Mouse (Mus musculus) forebrain, postnatal 0 days (tissue): Measurements from ENCODE around the gene Hpdl. TPM values are rescaled to one million over a fixed set of nuclear protein-coding genes. Genes with fewer than 3 reads are reported as not detected.
"Not testable (repeated sequence)": the region's sequence is repeated elsewhere in the genome, so short reads cannot be mapped to it uniquely, and the experiment has no call there.

Experiments used
- ATAC-seq: fragments of 200-750 bp; cut with Nextera tagmentation; 2 replicates; pipeline ENCODE4 v1.8.0; 2017; ENCODE audit warnings: mild to moderate bottlenecking, moderate library complexity
- DNase-seq: peaks from one replicate; pipeline ENCODE4 v3.0.0-alpha.2; 2015
- H3K27ac ChIP-seq: fragments of 300-500 bp; sonication (generic); 2 replicates; pipeline ENCODE4 v1.5.1; 2014; ENCODE audit warnings: low read depth, mild to moderate bottlenecking, antibody characterized with exemption, low read length, moderate library complexity, mixed read lengths
- H3K27me3 ChIP-seq: fragments of 300-500 bp; sonication (generic); 2 replicates; pipeline ENCODE4 v1.6.1; 2014; ENCODE audit warnings: mild to moderate bottlenecking, low read length, mixed read lengths; ENCODE audit not compliant: insufficient read depth
- H3K36me3 ChIP-seq: fragments of 300-500 bp; sonication (generic); 2 replicates; pipeline ENCODE4 v1.6.1; 2014; ENCODE audit warnings: mild to moderate bottlenecking, moderate library complexity; ENCODE audit not compliant: insufficient read depth
- H3K4me1 ChIP-seq: fragments of 300-500 bp; sonication (generic); 2 replicates; pipeline ENCODE4 v1.6.1; 2014; ENCODE audit warnings: antibody characterized with exemption; ENCODE audit not compliant: insufficient read depth
- H3K4me2 ChIP-seq: fragments of 300-500 bp; sonication (generic); 2 replicates; pipeline ENCODE4 v1.6.1; 2014; ENCODE audit warnings: low read depth, mild to moderate bottlenecking, moderate library complexity
- H3K4me3 ChIP-seq: fragments of 300-500 bp; sonication (generic); 2 replicates; pipeline ENCODE4 v1.5.1; 2014; ENCODE audit warnings: low read depth, low read length, mixed read lengths
- H3K9ac ChIP-seq: fragments of 300-500 bp; sonication (generic); 2 replicates; pipeline ENCODE4 v1.6.1; 2014; ENCODE audit warnings: mild to moderate bottlenecking
- H3K9me3 ChIP-seq: fragments of 300-500 bp; sonication (generic); 2 replicates; pipeline ENCODE4 v1.6.1; 2016; ENCODE audit warnings: low read length
- CTCF ChIP-seq: sonication (generic); IDR thresholded peaks from 2 replicates; pipeline ENCODE4 v1.5.1; 2016; ENCODE audit warnings: antibody characterized with exemption, control low read depth, low read depth
- WGBS: fragments of 180-500 bp; shearing (Covaris S2); extraction: QIAGEN DNeasy Blood & Tissue Kit; methylation state at CpG from one replicate; pipeline ENCODE4 v1.1.7; 2014; 5-methylcytosine and 5-hydroxymethylcytosine counted together
- polyA plus RNA-seq: library from polyadenylated mRNA; unstranded; fragments of >200 nt; fragmentation: Nextera tagmentation; extraction: Ambion mirVana; gene quantifications from 2 replicates; pipeline ENCODE4 v1.2.1, GENCODE M21; 2015
- total RNA-seq: library from RNA; depleted of rRNA; stranded (reverse); fragments of >200 nt; gene quantifications from 2 replicates; pipeline ENCODE4 v1.2.3, GENCODE M21; 2014

The Hpdl gene
- total and polyA plus RNA-seq, 2 experiments from 2014 or later = 0.43 to 0.74 TPM

- Histone ChIP-seq H3K9me3 (no peaks in the 10 kb centered on the region), H3K36me3 (no peaks in the 10 kb centered on the region), H3K4me1 (no peaks in the 10 kb centered on the region), H3K4me2 (no peak overlapping the region), H3K27ac (no peak overlapping the region), H3K4me3 (no peak overlapping the region), H3K9ac (no peak overlapping the region), H3K27me3 (no peaks in the 10 kb centered on the region)
- DNase-seq = no peak
- no peak for ATAC-seq
- 94% methylated on average over 3 of the region's 3 CpGs for WGBS
- no peak for TF ChIP-seq CTCF
Observed at GRCm38 (mm10) chr4:116844324-116844723, 22.8 kb upstream of the Hpdl start.

- WGBS = 88% methylated on average over 6 of the region's 6 CpGs
- no peak overlapping the region for H3K4me2 ChIP-seq
- ATAC-seq = no peak
Observed at GRCm38 (mm10) chr4:116840841-116841240, 19.3 kb upstream of the Hpdl start.

GRCm38 (mm10) chr4:116840096-116840495 lies 18.6 kb upstream of the Hpdl start:
- H3K4me2 ChIP-seq, DNase-seq, H3K9ac ChIP-seq, ATAC-seq, H3K27me3 ChIP-seq, H3K27ac ChIP-seq, H3K36me3 ChIP-seq, H3K9me3 ChIP-seq, H3K4me3 ChIP-seq, H3K4me1 ChIP-seq: not testable (repeated sequence)
- WGBS = 40% methylated on average over 20 of the region's 29 CpGs

More at GRCm38 (mm10) chr4:116840841-116841240, 19.3 kb upstream of the Hpdl start:
- no peaks in the 10 kb centered on the region for H3K36me3 ChIP-seq
- no peak overlapping the region for H3K9ac ChIP-seq
- no peak for DNase-seq
- H3K4me3 ChIP-seq = no peak overlapping the region
- H3K27me3 ChIP-seq = no peaks in the 10 kb centered on the region
- no peak overlapping the region for H3K27ac ChIP-seq
- no peak for TF ChIP-seq CTCF
- no peaks in the 10 kb centered on the region for H3K4me1 ChIP-seq
- H3K9me3 ChIP-seq = no peaks in the 10 kb centered on the region

- Histone ChIP-seq H3K4me1 (no peaks in the 10 kb centered on the region), H3K27me3 (no peaks in the 10 kb centered on the region), H3K27ac (no peak overlapping the region), H3K4me2 (no peak overlapping the region), H3K9ac (no peak overlapping the region), H3K4me3 (no peak overlapping the region), H3K36me3 (no peaks in the 10 kb centered on the region), H3K9me3 (no peaks in the 10 kb centered on the region)
- ATAC-seq (no peak), DNase-seq (no peak)
- WGBS = 22% methylated on average over 2 of the region's 2 CpGs
- TF ChIP-seq CTCF = no peak
Observed at GRCm38 (mm10) chr4:116838999-116839398, 17.5 kb upstream of the Hpdl start.

DNA sequence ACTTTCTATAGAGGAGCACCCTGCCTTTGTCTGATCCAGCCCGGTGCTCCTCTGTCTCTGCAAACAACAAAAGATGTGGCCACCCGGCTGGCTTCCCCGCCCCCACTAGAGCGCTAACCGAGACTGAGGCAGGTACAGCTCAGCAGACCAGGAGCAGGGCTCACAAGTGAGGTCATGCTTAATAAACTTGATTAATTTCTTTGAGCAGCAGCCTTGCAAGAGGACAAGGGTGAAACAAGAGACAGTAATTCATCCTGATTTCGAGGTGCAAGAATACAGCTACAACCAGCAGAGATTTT lies 8.5 kb upstream of the Hpdl start:
- Histone ChIP-seq H3K9me3 (no peaks in the 10 kb centered on the region), H3K4me3 (no peak overlapping the region), H3K36me3 (no peaks in the 10 kb centered on the region), H3K9ac (peak overlapping the region; percentile 1; the same call in 1 of the 2 replicates), H3K27me3 (no peaks in the 10 kb centered on the region), H3K4me2 (no peak overlapping the region), H3K27ac (peak overlapping the region; percentile 47; the same call in 1 of the 2 replicates), H3K4me1 (peaks cover 4% of the 10 kb centered on the region)
- WGBS = 6% methylated on average over 6 of the region's 6 CpGs
- peak; percentile 56 for ATAC-seq
- TF ChIP-seq CTCF = no peak
- DNase-seq = peak; percentile 21

DNA sequence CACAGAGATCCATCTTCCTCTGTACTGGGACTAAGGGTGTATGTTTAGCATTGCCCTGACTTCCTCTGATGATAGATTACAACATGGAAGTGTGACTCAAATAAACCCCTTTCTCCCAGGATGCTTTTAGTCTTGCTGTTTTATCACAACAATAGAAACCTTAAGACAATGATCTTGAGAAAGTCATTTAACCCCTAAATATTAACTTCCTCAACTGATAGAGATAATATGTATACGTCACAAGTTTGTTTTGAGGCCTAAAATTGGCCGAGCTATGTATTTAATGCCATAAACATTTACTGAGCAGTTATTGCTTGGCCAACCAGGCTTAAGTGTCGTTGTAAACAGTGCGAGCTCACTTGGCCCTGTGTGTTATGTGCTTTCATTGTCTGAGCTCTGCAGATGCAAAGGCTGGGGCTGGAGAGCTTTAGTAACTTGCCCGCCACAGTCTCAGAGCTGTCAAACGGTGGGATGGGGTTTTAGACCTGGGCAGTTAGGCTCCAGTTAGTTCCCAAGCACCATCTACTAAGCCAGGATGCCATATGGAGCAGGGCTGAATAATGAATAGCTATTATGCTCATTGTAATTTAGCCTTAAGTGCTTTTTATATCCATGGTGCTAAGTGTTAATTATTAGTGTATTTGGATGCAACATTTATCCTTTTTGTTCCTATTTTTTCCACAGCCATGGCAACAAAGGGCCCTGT lies 8.0 kb upstream of the Hpdl start:
- ATAC-seq = peak; percentile 38
- WGBS = 26% methylated on average over 6 of the region's 6 CpGs
- no peak for DNase-seq
- Histone ChIP-seq H3K4me3 (no peak overlapping the region), H3K9me3 (no peaks in the 10 kb centered on the region), H3K4me2 (no peak overlapping the region), H3K9ac (peak overlapping the region; percentile 1; the same call in 1 of the 2 replicates), H3K27ac (peak overlapping the region; percentile 47; the same call in 1 of the 2 replicates), H3K27me3 (no peaks in the 10 kb centered on the region), H3K4me1 (peaks cover 7% of the 10 kb centered on the region), H3K36me3 (no peaks in the 10 kb centered on the region)
- no peak for TF ChIP-seq CTCF

DNA sequence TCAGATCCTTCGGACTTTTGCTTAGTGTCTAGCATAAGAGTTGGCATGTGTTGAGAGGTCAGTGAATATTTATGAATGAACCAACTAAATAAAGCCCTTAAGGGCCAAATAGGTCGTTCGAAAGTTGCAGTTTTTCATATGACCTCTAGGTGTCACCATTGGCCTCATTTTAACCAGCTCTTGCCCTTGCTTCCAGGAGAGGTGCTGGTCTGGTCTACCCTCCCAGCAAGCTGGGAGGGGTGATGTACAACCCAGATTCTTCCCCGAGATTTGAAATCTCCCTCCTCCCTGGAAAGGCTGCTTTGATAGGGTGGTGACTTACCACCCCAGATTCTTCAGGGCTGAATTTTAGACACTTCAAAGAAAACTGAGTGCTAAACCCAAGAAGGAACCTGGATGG lies 6.3 kb upstream of the Hpdl start:
- H3K27ac ChIP-seq = no peak overlapping the region
- no peaks in the 10 kb centered on the region for H3K9me3 ChIP-seq
- 1% methylated on average over 4 of the region's 4 CpGs for WGBS
- no peaks in the 10 kb centered on the region for H3K36me3 ChIP-seq
- DNase-seq (peak; percentile 83), ATAC-seq (peak; percentile 55)
- peaks cover 7% of the 10 kb centered on the region for H3K4me1 ChIP-seq
- H3K27me3 ChIP-seq = no peaks in the 10 kb centered on the region
- no peak overlapping the region for H3K4me3 ChIP-seq
- peak; percentile 82 for TF ChIP-seq CTCF
- no peak overlapping the region for H3K9ac ChIP-seq
- no peak overlapping the region for H3K4me2 ChIP-seq
